Mouse (Mus musculus) heart, embryonic 11.5 days (tissue): ENCODE measurements at regions not wholly inside any gene's neighbourhood (a gene's known extent, or its start where the extent isn't known, plus 50 kb on each side); places are given as distances from the start of the nearest gene placed in this dataset.
"Not testable (repeated sequence)": the region's sequence is repeated elsewhere in the genome, so short reads cannot be mapped to it uniquely, and the experiment has no call there.

Experiments
- ATAC-seq: fragments of 200-750 bp; cut with Nextera tagmentation; replicated peaks from 2 replicates; pipeline ENCODE4 v1.8.0; 2017; ENCODE audit warnings: moderate library complexity; ENCODE audit not compliant: insufficient number of reproducible peaks, low FRiP score, low TSS enrichment
- H3K27ac ChIP-seq: fragments of 300-500 bp; sonication (generic); 2 replicates; pipeline ENCODE4 v1.5.1; 2014; ENCODE audit warnings: mild to moderate bottlenecking, low read depth, low read length
- H3K27me3 ChIP-seq: fragments of 300-500 bp; sonication (generic); 2 replicates; pipeline ENCODE4 v1.6.1; 2014; ENCODE audit warnings: mild to moderate bottlenecking, low read length, mixed read lengths; ENCODE audit not compliant: control insufficient read depth, insufficient read depth
- H3K36me3 ChIP-seq: fragments of 300-500 bp; sonication (generic); 2 replicates; pipeline ENCODE4 v1.6.1; 2014; ENCODE audit warnings: mild to moderate bottlenecking, low read length, moderate library complexity, mixed read lengths; ENCODE audit not compliant: control insufficient read depth, insufficient read depth
- H3K4me1 ChIP-seq: fragments of 300-500 bp; sonication (generic); 2 replicates; pipeline ENCODE4 v1.6.1; 2014; ENCODE audit warnings: low read length; ENCODE audit not compliant: control insufficient read depth, insufficient read depth
- H3K4me2 ChIP-seq: fragments of 300-500 bp; sonication (generic); 2 replicates; pipeline ENCODE4 v1.6.1; 2014; ENCODE audit warnings: mild to moderate bottlenecking, moderate library complexity
- H3K4me3 ChIP-seq: fragments of 300-500 bp; sonication (generic); 2 replicates; pipeline ENCODE4 v1.5.1; 2014; ENCODE audit warnings: low read depth, low read length
- H3K9ac ChIP-seq: fragments of 300-500 bp; sonication (generic); 2 replicates; pipeline ENCODE4 v1.6.1; 2014; ENCODE audit warnings: mild to moderate bottlenecking, low read depth, low read length, moderate library complexity
- H3K9me3 ChIP-seq: fragments of 300-500 bp; sonication (generic); replicated peaks from 2 replicates; pipeline ENCODE4 v1.6.1; 2016; ENCODE audit warnings: low read length; ENCODE audit not compliant: control insufficient read depth
- WGBS: fragments of 180-500 bp; shearing (Covaris S2); extraction: QIAGEN DNeasy Blood & Tissue Kit; methylation state at CpG from one replicate; pipeline ENCODE4 v1.1.7; 2014; ENCODE audit not compliant: insufficient replicate concordance; 5-methylcytosine and 5-hydroxymethylcytosine counted together

DNA sequence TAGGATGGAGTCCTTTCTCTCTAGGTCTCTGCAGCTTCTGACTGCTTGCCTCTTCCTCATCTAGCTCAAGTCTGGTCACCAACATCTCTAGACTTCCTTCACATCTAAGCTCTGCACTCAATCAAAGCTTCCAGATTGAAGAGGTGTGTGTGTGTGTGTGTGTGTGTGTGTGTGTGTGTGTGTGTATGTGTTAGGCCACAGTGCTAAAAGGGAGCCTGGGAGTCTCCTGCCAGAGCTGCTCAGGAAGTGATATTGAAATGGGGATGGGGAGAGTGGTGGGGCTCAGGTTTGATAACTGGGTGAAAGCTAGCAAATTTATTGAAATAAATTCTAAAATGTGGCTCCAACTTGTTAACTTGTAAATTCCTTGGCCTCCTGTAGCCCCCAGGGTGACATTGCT, 73.3 kb downstream of the Gm31371 start:
- not testable (repeated sequence) for H3K4me2 ChIP-seq, H3K9me3 ChIP-seq, H3K4me1 ChIP-seq, H3K27me3 ChIP-seq, ATAC-seq, H3K27ac ChIP-seq, H3K36me3 ChIP-seq, H3K9ac ChIP-seq, H3K4me3 ChIP-seq

- WGBS, result 7% methylated on average over 41 of the region's 42 CpGs
- H3K4me3 ChIP-seq, result peak overlapping the region; percentile 54
- H3K4me2 ChIP-seq, result peak overlapping the region; percentile 75
- H3K9me3 ChIP-seq, result no peaks in the 10 kb centered on the region; the same call in 1 of the 2 replicates
- no peaks in the 10 kb centered on the region for H3K4me1 ChIP-seq
- peak overlapping the region; percentile 76 for H3K9ac ChIP-seq
- ATAC-seq, result peak; percentile 89
- no peaks in the 10 kb centered on the region for H3K36me3 ChIP-seq
- no peaks in the 10 kb centered on the region for H3K27me3 ChIP-seq
- H3K27ac ChIP-seq, result no peak overlapping the region
These were observed 76.5 kb downstream of the Gm31371 start for GRCm38 (mm10) chr8:19979536-19980345.

GRCm38 (mm10) chr8:19980346-19980726, 77.1 kb downstream of the Gm31371 start:
- H3K27me3 ChIP-seq, H3K4me1 ChIP-seq, ATAC-seq, H3K9me3 ChIP-seq, H3K36me3 ChIP-seq, H3K27ac ChIP-seq: not testable (repeated sequence)
- Histone ChIP-seq H3K4me2 (peak overlapping the region; percentile 75), H3K9ac (peak overlapping the region; percentile 76), H3K4me3 (peak overlapping the region; percentile 54)
- 21% methylated on average over 26 of the region's 26 CpGs for WGBS

GRCm38 (mm10) chr8:20008106-20008505, 104.9 kb downstream of the Gm31371 start:
- H3K4me3 ChIP-seq, H3K9me3 ChIP-seq, H3K36me3 ChIP-seq, ATAC-seq, H3K9ac ChIP-seq, H3K4me2 ChIP-seq, H3K27ac ChIP-seq, H3K4me1 ChIP-seq, H3K27me3 ChIP-seq: not testable (repeated sequence)
- 75% methylated on average over 3 of the region's 3 CpGs for WGBS

- H3K4me1 ChIP-seq, H3K36me3 ChIP-seq, H3K4me2 ChIP-seq, H3K9me3 ChIP-seq, H3K27me3 ChIP-seq, H3K4me3 ChIP-seq, H3K9ac ChIP-seq, H3K27ac ChIP-seq, ATAC-seq: not testable (repeated sequence)
- WGBS, result 63% methylated on average over 8 of the region's 8 CpGs
These were observed 107.8 kb downstream of the Gm31371 start for GRCm38 (mm10) chr8:20010947-20011346.

DNA sequence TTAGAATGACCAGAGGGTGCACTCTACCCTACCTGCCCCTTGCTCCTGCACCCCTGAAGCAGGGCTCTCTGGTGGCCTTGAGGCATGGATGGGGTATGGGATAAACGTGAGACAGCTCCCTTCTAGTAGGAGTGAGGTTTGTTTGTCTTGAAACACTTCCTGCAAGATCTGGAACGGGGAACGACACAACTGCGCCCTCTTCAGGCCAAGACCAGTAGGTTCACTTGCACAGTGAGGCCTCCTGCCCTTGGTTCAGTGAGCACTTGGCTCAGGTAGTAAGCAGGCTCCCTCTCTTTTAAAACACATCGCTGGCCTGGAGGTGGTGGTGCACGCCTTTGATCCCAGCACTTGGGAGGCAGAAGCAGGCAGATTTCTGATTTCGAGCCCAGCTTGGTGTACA, 110.1 kb downstream of the Gm31371 start:
- not testable (repeated sequence) for H3K4me2 ChIP-seq, H3K36me3 ChIP-seq, H3K27me3 ChIP-seq, H3K4me1 ChIP-seq, H3K9ac ChIP-seq, H3K9me3 ChIP-seq, ATAC-seq, H3K4me3 ChIP-seq, H3K27ac ChIP-seq
- WGBS, result 64% methylated on average over 7 of the region's 7 CpGs

GRCm38 (mm10) chr8:20014451-20015130, 111.4 kb downstream of the Gm31371 start:
- not testable (repeated sequence) for H3K4me2 ChIP-seq, H3K9me3 ChIP-seq, H3K27ac ChIP-seq, H3K4me1 ChIP-seq, H3K36me3 ChIP-seq, H3K9ac ChIP-seq, H3K27me3 ChIP-seq, ATAC-seq, H3K4me3 ChIP-seq
- WGBS, result 71% methylated on average over 5 of the region's 5 CpGs

DNA sequence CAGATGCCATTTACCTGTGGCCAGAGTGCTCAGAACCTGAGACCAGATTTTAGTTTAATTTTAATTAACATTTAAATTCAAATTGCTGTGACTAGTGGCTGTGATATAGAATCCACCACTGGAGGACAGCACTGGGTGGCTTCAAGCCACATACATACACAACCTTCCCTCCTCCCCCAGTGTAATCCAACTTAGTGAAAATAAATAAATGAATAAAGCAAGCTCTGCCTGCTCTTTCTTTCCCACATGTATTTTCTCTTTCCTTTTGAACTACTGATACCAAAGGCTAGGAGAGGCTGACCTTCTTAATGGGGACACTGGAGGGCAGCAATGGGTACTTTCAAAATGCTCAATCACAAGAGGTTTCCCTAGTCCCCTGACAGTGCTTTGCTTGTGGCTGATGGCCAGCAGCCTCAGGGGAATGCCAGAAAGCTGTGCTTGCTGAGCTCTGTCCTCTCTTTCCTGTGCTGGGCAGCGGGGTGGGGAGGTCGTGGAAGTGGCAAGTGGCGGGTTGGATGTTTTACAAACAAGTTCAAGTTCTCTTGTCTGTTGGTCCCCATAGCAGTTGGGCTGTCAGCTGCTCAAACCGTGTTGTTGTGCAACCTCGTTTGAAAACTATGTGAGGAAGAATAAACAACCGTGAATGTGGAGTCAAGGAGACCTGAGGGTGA, 112.4 kb downstream of the Gm31371 start:
- not testable (repeated sequence) for H3K27ac ChIP-seq, H3K27me3 ChIP-seq, H3K9ac ChIP-seq, H3K4me1 ChIP-seq, ATAC-seq, H3K9me3 ChIP-seq, H3K4me3 ChIP-seq, H3K4me2 ChIP-seq, H3K36me3 ChIP-seq
- WGBS, result 91% methylated on average over 6 of the region's 6 CpGs
